ENCODE assay signal across 13 mouse cellular contexts in the genomic region with DNA sequence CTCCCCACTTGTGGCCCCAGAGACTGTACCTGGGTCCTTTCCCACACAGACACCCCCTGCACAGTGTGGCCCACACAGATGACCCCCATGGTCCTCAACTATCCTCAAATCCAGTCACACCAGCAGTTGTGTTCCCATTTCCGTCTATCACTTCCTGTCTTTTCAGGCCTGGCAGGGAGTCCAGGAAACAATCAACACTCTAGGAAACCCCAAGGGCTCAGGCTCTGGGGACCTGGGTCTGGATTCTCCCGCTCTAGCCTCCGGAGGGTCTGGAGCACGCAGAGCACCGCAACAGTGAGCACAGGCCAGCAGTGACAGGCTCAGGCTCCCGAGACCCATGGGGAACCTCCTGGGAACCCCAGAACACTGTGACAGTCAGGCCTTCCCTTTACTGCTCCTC. TPM values are rescaled to one million over a fixed set of nuclear protein-coding genes. Genes with fewer than 3 reads are reported as not detected.
A peak's percentile ranks its signal among the peaks of the same experiment; 100 is the strongest.
DNase-seq lines count a peak whose midpoint lies in the region; ATAC-seq and TF ChIP-seq lines count a peak whose summit lies in the region.
"Had no signal": no experiment of that assay in that cellular context is flagged by ENCODE, and none has a peak within 500 bp of the region (broad histone marks: within the 10 kb centered on the region; RNA-seq: fewer than 3 reads in every experiment).

No protein-coding gene starts in this region.

- WGBS in embryonic facial prominence, embryonic 14.5 days = 25% methylated on average over 6 of the region's 6 CpGs
- WGBS in heart, postnatal 0 days = 54% methylated on average over 6 of the region's 6 CpGs

- TF ChIP-seq POLR2A in myocyte (IDR thresholded peaks at IDR 0.05; ENCODE audit: insufficient read length, low read depth) = no peak

- no peaks in the 10 kb centered on the region for H3K36me3 ChIP-seq in embryonic facial prominence, embryonic 14.5 days (ENCODE audit: control insufficient read depth, insufficient read depth, low read length)
- no peaks in the 10 kb centered on the region for H3K36me3 ChIP-seq in heart, postnatal 0 days (replicated peaks; ENCODE audit: control insufficient read depth, insufficient read depth, low read length)
- H3K36me3 ChIP-seq in myocyte (ENCODE audit: control insufficient read depth, insufficient read depth) = no peaks in the 10 kb centered on the region

- peaks cover 65% of the 10 kb centered on the region for H3K4me1 ChIP-seq in embryonic facial prominence, embryonic 14.5 days (ENCODE audit: control insufficient read depth, insufficient read depth, low read length)
- peaks cover 49% of the 10 kb centered on the region for H3K4me1 ChIP-seq in heart, postnatal 0 days (ENCODE audit: control insufficient read depth, insufficient read depth)

- H3K27ac ChIP-seq in embryonic facial prominence, embryonic 14.5 days (replicated peaks; ENCODE audit: low read depth, low read length) = peak overlapping the region; percentile 48
- peak overlapping the region; percentile 16; the same call in 1 of the 2 replicates for H3K27ac ChIP-seq in heart, postnatal 0 days (ENCODE audit: low read depth)
- H3K27ac ChIP-seq: macrophage had no signal

- peak overlapping the region; percentile 97 for H3K9ac ChIP-seq in embryonic facial prominence, embryonic 14.5 days (ENCODE audit: low read depth, low read length)
- H3K9ac ChIP-seq in heart, postnatal 0 days (replicated peaks; ENCODE audit: low read depth, low read length) = 0 out of 2 replicates have a peak overlapping the region, but pooled peaks have one; percentile 1

- H3K79me2 ChIP-seq in myocyte (ENCODE audit: control insufficient read depth, insufficient read depth) = peaks cover 57% of the 10 kb centered on the region

- no peaks in the 10 kb centered on the region for H3K9me3 ChIP-seq in embryonic facial prominence, embryonic 14.5 days (ENCODE audit: control insufficient read depth, low read length)
- H3K9me3 ChIP-seq in heart, postnatal 0 days (replicated peaks; ENCODE audit: control insufficient read depth, low read length) = no peaks in the 10 kb centered on the region
- H3K9me3 ChIP-seq: G1E had no signal

- TF ChIP-seq CTCF in heart, postnatal 0 days (IDR thresholded peaks at IDR 0.05; ENCODE audit: low read depth) = no peak

- DNase-seq in kidney, postnatal 14 days = peak; percentile 48
- DNase-seq in kidney, postnatal 25 days = no peak
- no peak for DNase-seq in embryonic facial prominence, embryonic 14.5 days (ENCODE audit: low spot score)
- DNase-seq in heart, postnatal 0 days (ENCODE audit: low spot score) = no peak
- DNase-seq in spleen, postnatal 10 days (ENCODE audit: low spot score in 2 of 2) = no peak
- no peak for DNase-seq in retina, postnatal 1 day
- DNase-seq: adrenal gland, postnatal 25 days; thymus, adult 18-20 months had no signal

- peak overlapping the region; percentile 87 for H3K4me3 ChIP-seq in embryonic facial prominence, embryonic 14.5 days (ENCODE audit: low read depth, low read length)
- peak overlapping the region; percentile 2; the same call in 1 of the 2 replicates for H3K4me3 ChIP-seq in heart, postnatal 0 days (ENCODE audit: low read depth, low read length)
- H3K4me3 ChIP-seq in myocyte = peak overlapping the region; percentile 73

- peak overlapping the region; percentile 90 for H3K4me2 ChIP-seq in embryonic facial prominence, embryonic 14.5 days (ENCODE audit: low read depth, low read length)
- peak overlapping the region; percentile 93 for H3K4me2 ChIP-seq in heart, postnatal 0 days (ENCODE audit: low read depth, low read length)
- peak overlapping the region; percentile 97 for H3K4me2 ChIP-seq in myocyte (ENCODE audit: low read depth)

- no peak overlapping the region for H3ac ChIP-seq in myocyte (ENCODE audit: control insufficient read depth, insufficient read length)

- TF ChIP-seq EP300 in heart, postnatal 0 days (IDR thresholded peaks at IDR 0.05; ENCODE audit: low read depth) = no peak

- no peaks in the 10 kb centered on the region for H3K27me3 ChIP-seq in embryonic facial prominence, embryonic 14.5 days (replicated peaks; ENCODE audit: control insufficient read depth, insufficient read depth, low read length)
- peaks cover 19% of the 10 kb centered on the region for H3K27me3 ChIP-seq in heart, postnatal 0 days (ENCODE audit: control insufficient read depth, insufficient read depth, low read length)
- no peaks in the 10 kb centered on the region for H3K27me3 ChIP-seq in myocyte (ENCODE audit: control insufficient read depth, insufficient read depth, insufficient read length)

- no peak for ATAC-seq in embryonic facial prominence, embryonic 14.5 days (ENCODE audit: low read depth)
- no peak for ATAC-seq in heart, postnatal 0 days (ENCODE audit: insufficient read depth, low read depth)

TF ChIP-seq in myocyte, 11 proteins besides CTCF, POLR2A, EP300 and RAD21:
- no peak for TF ChIP-seq REST (IDR thresholded peaks at IDR 0.05; ENCODE audit: insufficient read depth, insufficient read length)

RNA-seq across cellular contexts. Expression of a gene that starts 2.4 kb away (rescaled TPM):
- polyA plus RNA-seq in embryonic facial prominence, embryonic 14.5 days (2014; fragmentation: Nextera tagmentation; extraction: Ambion mirVana) = 11.3 and 12.0 TPM in 2 replicates
- total RNA-seq in heart, postnatal 0 days (2014; rRNA removed; ENCODE audit: low replicate concordance) = 13.1 and 19.7 TPM in 2 replicates
- polyA plus RNA-seq in heart, postnatal 0 days (2015; fragmentation: Nextera tagmentation; extraction: Ambion mirVana) = 3.2 and 3.3 TPM in 2 replicates
- polyA plus RNA-seq in myocyte (2012; fragmentation: generic; extraction: Trizol) = 20.1 TPM
- total RNA-seq: common myeloid progenitor, adult 5-6 weeks had no signal
- polyA plus RNA-seq: macrophage had no signal

RNA-seq across cellular contexts. Expression of a gene that starts 16.8 kb away (rescaled TPM):
- 3.9 and 6.0 TPM in 2 replicates for polyA plus RNA-seq in embryonic facial prominence, embryonic 14.5 days (2014; fragmentation: Nextera tagmentation; extraction: Ambion mirVana)
- 0.61 and 5.3 TPM in 2 replicates for total RNA-seq in heart, postnatal 0 days (2014; rRNA removed; ENCODE audit: low replicate concordance)
- polyA plus RNA-seq in heart, postnatal 0 days (2015; fragmentation: Nextera tagmentation; extraction: Ambion mirVana) = 0.86 and 1.3 TPM in 2 replicates
- not detected for polyA plus RNA-seq in myocyte (2012; fragmentation: generic; extraction: Trizol)
- total RNA-seq: adrenal gland, postnatal 25 days; common myeloid progenitor, adult 5-6 weeks; layer of hippocampus, adult 18-20 months had no signal
- polyA plus RNA-seq: G1E, macrophage had no signal

RNA-seq across cellular contexts. Expression of a gene that starts 19.9 kb away (rescaled TPM):
- polyA plus RNA-seq in embryonic facial prominence, embryonic 14.5 days (2014; fragmentation: Nextera tagmentation; extraction: Ambion mirVana) = 800 and 852 TPM in 2 replicates
- 817 and 939 TPM in 2 replicates for total RNA-seq in heart, postnatal 0 days (2014; rRNA removed; ENCODE audit: low replicate concordance)
- 255 and 273 TPM in 2 replicates for polyA plus RNA-seq in heart, postnatal 0 days (2015; fragmentation: Nextera tagmentation; extraction: Ambion mirVana)
- polyA plus RNA-seq in myocyte (2012; fragmentation: generic; extraction: Trizol) = 2,984 TPM

RNA-seq across cellular contexts. Expression of a gene that starts 34.9 kb away (rescaled TPM):
- polyA plus RNA-seq in embryonic facial prominence, embryonic 14.5 days (2014; fragmentation: Nextera tagmentation; extraction: Ambion mirVana) = 26.1 and 30.6 TPM in 2 replicates
- total RNA-seq in heart, postnatal 0 days (2014; rRNA removed; ENCODE audit: low replicate concordance) = 14.1 and 21.7 TPM in 2 replicates
- polyA plus RNA-seq in heart, postnatal 0 days (2015; fragmentation: Nextera tagmentation; extraction: Ambion mirVana) = 13.8 and 14.1 TPM in 2 replicates
- polyA plus RNA-seq in myocyte (2012; fragmentation: generic; extraction: Trizol) = 28.5 TPM

Comparison
In these comparisons a context has a peak if more than half of its experiments do, and no peak if none do; other contexts are left out.
1. H3K4me3 ChIP-seq: peak in every context shown above with its lines; median percentile 87 in embryonic facial prominence, embryonic 14.5 days; 73 in myocyte; 2 in heart, postnatal 0 days.